Mouse (Mus musculus) intestine, embryonic 14.5 days (tissue): ENCODE data around the gene Tsr2. TPM values are rescaled to one million over a fixed set of nuclear protein-coding genes. Genes with fewer than 3 reads are reported as not detected.

Experiments used
- ATAC-seq: fragments of 200-750 bp; cut with Nextera tagmentation; replicated peaks from 2 replicates; pipeline ENCODE4 v1.8.0; 2017; ENCODE audit warnings: low read depth, moderate number of reproducible peaks, moderate TSS enrichment, moderate library complexity; ENCODE audit not compliant: low FRiP score, low TSS enrichment
- DNase-seq: peaks from one replicate; pipeline ENCODE4 v3.0.0-alpha.2; 2018; ENCODE audit warnings: low spot score
- H3K27ac ChIP-seq: fragments of 300-500 bp; sonication (generic); 2 replicates; pipeline ENCODE4 v1.5.1; 2014; ENCODE audit warnings: low read depth, mild to moderate bottlenecking, control low read depth
- H3K27me3 ChIP-seq: fragments of 300-500 bp; sonication (generic); replicated peaks from 2 replicates; pipeline ENCODE4 v1.6.1; 2014; ENCODE audit warnings: low read length, control low read depth; ENCODE audit not compliant: control insufficient read depth, insufficient read depth
- H3K36me3 ChIP-seq: fragments of 300-500 bp; sonication (generic); 2 replicates; pipeline ENCODE4 v1.6.1; 2014; ENCODE audit warnings: low read length, control low read depth; ENCODE audit not compliant: control insufficient read depth, insufficient read depth
- H3K4me1 ChIP-seq: fragments of 300-500 bp; sonication (generic); replicated peaks from 2 replicates; pipeline ENCODE4 v1.6.1; 2014; ENCODE audit warnings: low read length, control low read depth, mixed read lengths; ENCODE audit not compliant: control insufficient read depth, insufficient read depth
- H3K4me2 ChIP-seq: fragments of 300-500 bp; sonication (generic); 2 replicates; pipeline ENCODE4 v1.6.1; 2014; ENCODE audit warnings: low read length
- H3K4me3 ChIP-seq: fragments of 300-500 bp; sonication (generic); 2 replicates; pipeline ENCODE4 v1.5.1; 2014; ENCODE audit warnings: low read depth, low read length, control low read depth, mixed read lengths
- H3K9ac ChIP-seq: fragments of 300-500 bp; sonication (generic); 2 replicates; pipeline ENCODE4 v1.6.1; 2014; ENCODE audit warnings: mild to moderate bottlenecking, low read length
- H3K9me3 ChIP-seq: fragments of 300-500 bp; sonication (generic); 2 replicates; pipeline ENCODE4 v1.6.1; 2016; ENCODE audit warnings: low read length, control low read depth; ENCODE audit not compliant: control insufficient read depth
- WGBS: fragments of 180-500 bp; shearing (Covaris S2); extraction: QIAGEN DNeasy Blood & Tissue Kit; methylation state at CpG from one replicate; pipeline ENCODE4 v1.1.7; 2014; 5-methylcytosine and 5-hydroxymethylcytosine counted together
- polyA plus RNA-seq: library from polyadenylated mRNA; unstranded; fragments of >200 nt; fragmentation: Nextera tagmentation; extraction: Ambion mirVana; gene quantifications from 2 replicates; pipeline ENCODE4 v1.2.1, GENCODE M21; 2014

The Tsr2 gene
- polyA plus RNA-seq = 34.7 and 41.1 TPM in 2 replicates

DNA sequence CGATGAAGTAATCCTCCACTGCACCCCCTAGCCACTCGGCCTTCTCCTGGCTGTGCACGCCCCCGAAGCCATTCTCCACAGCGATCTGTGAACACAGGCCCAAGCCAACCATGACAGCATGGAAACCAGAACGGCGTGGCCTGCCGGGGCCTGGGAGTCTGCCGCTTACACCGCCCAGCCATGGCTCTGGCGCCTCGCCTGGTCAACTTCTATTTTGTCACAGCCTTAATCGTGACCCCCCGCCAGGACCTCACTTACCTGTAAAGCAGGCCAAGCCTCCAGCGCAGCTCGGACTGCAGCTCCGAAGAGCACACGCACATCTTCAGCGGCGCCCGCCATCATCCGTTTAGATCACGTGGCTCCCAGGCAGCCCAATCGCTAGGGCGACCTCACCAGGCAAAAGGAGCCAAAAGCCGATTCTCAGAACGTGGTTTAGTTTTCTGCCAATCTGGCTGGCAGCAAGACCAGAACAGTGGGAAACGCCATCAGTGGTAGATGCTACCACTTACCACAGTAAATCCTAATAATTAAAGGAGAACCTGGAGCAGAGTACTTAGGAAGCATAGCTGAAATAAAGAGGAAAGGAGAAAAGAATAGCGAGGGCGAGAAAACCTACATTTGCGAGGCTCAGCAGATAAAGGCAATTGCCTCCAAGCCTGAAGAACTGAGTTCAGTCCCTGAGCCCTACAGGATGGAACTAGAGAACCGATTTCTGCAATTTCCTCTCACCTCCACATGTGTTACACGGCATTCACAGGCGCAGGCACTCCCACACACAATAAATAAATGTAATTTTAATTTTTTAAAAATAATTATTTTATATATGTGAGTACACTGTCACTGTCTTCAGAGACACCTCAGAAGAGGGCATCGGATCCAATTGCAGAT, at the start of gene Tsr2:
Gene Tsr2, minus strand, starts transcription at position 373 of the 888 bp plus-strand sequence.
- no peaks in the 10 kb centered on the region for H3K27me3 ChIP-seq
- ATAC-seq = peak; percentile 95
- peak within 1 kb of the TSS; percentile 57 for H3K4me2 ChIP-seq
- no peaks in the 10 kb centered on the region for H3K4me1 ChIP-seq
- peak within 1 kb of the TSS; percentile 60 for H3K9ac ChIP-seq
- no peaks in the 10 kb centered on the region for H3K9me3 ChIP-seq
- WGBS = 24% methylated on average over 35 of the region's 35 CpGs
- peak within 1 kb of the TSS; percentile 62 for H3K4me3 ChIP-seq
- H3K27ac ChIP-seq = no peak within 1 kb of the TSS
- H3K36me3 ChIP-seq = no peaks in the 10 kb centered on the region
- DNase-seq = peak; percentile 75

DNA sequence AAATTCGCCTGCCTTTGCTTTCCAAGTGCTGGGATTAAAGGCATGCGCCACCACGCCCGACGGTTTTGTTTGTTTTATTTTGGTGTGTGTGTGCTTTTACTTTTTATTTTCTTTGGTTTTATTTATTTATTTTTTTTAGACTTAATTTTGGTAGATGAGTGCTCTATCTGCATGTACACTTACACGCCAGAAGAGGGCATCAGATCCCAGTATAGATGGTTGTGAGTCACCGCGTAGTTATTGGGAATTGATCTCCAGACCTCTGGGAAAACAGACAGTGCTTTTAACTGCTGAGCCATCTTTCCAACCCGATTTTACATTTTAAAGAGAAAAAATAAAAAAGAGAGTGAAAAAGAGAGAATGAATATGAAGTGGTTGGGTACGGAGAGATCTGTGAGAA, 36.4 kb upstream of the Tsr2 start:
- no peak overlapping the region for H3K4me2 ChIP-seq
- DNase-seq = no peak
- H3K36me3 ChIP-seq = no peaks in the 10 kb centered on the region

DNA sequence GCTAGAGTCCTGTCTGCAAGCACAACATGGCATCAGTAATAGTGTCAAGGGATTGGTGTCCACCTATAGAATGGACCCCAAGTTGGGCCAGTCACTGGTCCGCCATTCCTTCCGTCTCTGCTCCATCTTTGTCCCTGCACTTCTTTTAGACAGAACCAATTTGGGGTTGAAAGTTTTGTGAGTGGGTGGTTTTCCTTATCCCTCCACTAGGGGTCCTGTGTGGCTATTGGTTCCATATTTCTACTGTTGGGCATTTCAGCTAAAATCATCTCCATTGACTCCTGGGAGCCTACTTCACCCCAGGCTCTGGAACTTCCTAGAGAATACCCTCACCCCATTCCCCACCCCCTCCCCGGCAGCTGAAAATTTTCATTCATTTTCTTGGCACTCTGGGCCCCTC, 34.1 kb upstream of the Tsr2 start:
- H3K27ac ChIP-seq = no peak overlapping the region
- no peaks in the 10 kb centered on the region for H3K4me1 ChIP-seq
- H3K9me3 ChIP-seq = no peaks in the 10 kb centered on the region
- no peaks in the 10 kb centered on the region for H3K36me3 ChIP-seq
- ATAC-seq = no peak
- 89% methylated on average over 3 of the region's 3 CpGs for WGBS
- no peak overlapping the region for H3K4me3 ChIP-seq
- no peaks in the 10 kb centered on the region for H3K27me3 ChIP-seq
- DNase-seq = no peak
- no peak overlapping the region for H3K4me2 ChIP-seq
- no peak overlapping the region for H3K9ac ChIP-seq

More for the DNA sequence above, 36.4 kb upstream of the Tsr2 start:
- Histone ChIP-seq H3K4me3 (no peak overlapping the region), H3K4me1 (no peaks in the 10 kb centered on the region), H3K27ac (no peak overlapping the region), H3K9me3 (no peaks in the 10 kb centered on the region), H3K9ac (no peak overlapping the region), H3K27me3 (no peaks in the 10 kb centered on the region)
- 20% methylated on average over 10 of the region's 10 CpGs for WGBS
- no peak for ATAC-seq

DNA sequence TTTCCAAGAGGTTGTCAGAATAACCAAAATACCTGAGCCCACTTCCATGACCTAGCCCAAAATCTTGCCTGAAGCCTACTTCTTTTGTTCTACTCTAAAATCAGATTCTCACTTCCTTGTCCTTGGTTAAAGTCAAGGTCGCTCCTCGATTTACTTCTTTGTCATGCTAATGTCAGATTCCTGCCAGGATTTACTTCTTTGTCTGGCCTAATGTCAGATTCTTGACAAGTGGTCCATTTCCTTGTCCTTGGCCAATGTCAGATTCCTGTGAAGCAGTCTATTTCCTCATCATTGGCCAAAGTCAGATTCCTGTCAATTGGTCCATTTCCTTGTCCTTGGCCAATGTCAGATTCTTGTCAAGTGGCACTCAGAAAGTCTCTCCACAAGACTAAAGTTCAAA, 27.6 kb upstream of the Tsr2 start:
- DNase-seq = no peak
- ATAC-seq = no peak
- 79% methylated on average over 2 of the region's 2 CpGs for WGBS

DNA sequence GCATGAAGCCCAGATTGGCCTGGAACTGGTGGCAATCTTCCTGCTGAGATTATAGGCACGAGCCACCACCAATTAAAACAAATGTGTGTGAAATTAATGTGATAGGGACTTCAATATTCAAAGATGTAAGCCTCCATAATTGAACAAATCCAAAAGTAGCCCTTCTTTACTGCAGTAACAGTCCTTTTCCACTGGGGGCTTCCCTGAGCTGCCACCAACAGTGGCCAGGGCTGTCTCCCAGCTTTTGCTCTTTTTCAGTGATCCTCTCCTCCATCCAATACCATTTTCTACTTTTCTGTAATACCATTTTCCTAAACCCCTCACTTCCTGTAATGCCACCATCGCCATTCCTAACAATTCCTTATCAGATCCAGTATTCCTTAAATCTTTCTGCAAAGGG, 21.1 kb upstream of the Tsr2 start:
- ATAC-seq (no peak), DNase-seq (no peak)
- Histone ChIP-seq H3K9me3 (no peaks in the 10 kb centered on the region), H3K27me3 (no peaks in the 10 kb centered on the region), H3K4me2 (no peak overlapping the region), H3K36me3 (no peaks in the 10 kb centered on the region), H3K27ac (no peak overlapping the region), H3K4me1 (no peaks in the 10 kb centered on the region), H3K9ac (no peak overlapping the region), H3K4me3 (no peak overlapping the region)
- 10% methylated on average over 2 of the region's 2 CpGs for WGBS

More for the DNA sequence above, 27.6 kb upstream of the Tsr2 start:
- H3K9ac ChIP-seq = no peak overlapping the region
- H3K4me1 ChIP-seq = no peaks in the 10 kb centered on the region
- H3K27me3 ChIP-seq = no peaks in the 10 kb centered on the region
- no peaks in the 10 kb centered on the region for H3K36me3 ChIP-seq
- H3K9me3 ChIP-seq = no peaks in the 10 kb centered on the region
- H3K27ac ChIP-seq = no peak overlapping the region
- H3K4me2 ChIP-seq = no peak overlapping the region
- no peak overlapping the region for H3K4me3 ChIP-seq

DNA sequence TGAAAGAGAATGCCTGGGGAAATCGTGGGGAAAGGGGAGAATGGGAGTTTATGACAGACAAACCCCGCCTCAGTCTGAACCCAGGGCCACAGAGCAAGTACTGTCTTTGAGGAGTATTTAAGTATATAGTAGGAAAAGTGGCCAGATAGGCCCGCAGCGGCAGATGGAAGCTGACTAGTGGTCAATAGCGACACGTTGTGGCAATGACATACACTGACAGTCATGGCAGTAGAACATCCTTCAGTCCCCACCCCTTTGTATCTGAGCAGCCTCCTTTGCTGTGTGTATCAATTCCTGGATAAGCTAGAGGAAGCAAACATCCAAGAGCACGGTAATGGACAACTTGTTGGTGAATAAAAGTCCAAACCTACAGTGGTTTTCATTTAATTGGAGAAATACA, 20.5 kb upstream of the Tsr2 start:
- ATAC-seq (no peak), DNase-seq (no peak)
- Histone ChIP-seq H3K9me3 (no peaks in the 10 kb centered on the region), H3K9ac (no peak overlapping the region), H3K27ac (no peak overlapping the region), H3K36me3 (no peaks in the 10 kb centered on the region), H3K27me3 (no peaks in the 10 kb centered on the region), H3K4me1 (no peaks in the 10 kb centered on the region), H3K4me3 (no peak overlapping the region), H3K4me2 (no peak overlapping the region)
- WGBS = 10% methylated on average over 7 of the region's 7 CpGs

DNA sequence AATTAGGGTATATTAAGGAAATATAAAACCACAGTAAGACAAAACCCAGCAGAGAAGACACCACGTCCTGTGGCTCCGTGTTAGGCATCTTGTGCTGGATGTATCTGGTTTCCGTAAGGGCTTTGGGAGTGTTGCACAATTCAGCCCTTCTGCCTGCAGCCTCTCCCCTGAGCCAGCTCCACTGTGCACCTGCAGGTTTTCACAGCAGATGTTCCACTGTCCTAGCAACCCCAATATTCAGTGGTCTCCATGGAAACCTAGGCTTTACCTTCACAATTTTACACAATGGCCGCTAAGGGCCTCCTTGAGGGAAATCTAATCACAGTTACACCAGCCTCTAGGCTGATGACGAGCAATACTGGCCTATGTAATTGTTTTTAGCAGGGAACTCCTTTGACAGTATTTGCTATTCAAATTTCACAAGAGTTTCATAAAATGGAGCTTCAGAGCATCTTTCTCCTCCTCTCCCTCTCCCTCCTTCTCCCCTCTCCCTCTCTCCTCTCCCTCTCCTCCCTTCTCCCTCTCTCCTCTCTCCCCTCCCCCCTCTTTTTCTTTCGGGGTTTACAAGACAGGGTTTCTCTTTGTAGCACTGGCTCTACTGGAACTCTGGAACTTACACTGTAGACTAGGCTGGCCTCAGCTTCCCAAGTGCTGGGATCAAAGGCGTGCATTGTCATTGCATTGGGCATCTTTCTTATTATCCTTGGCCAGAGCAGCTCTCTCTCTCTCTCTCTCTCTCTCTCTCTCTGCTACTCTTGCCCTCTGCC, 11.1 kb upstream of the Tsr2 start:
- Histone ChIP-seq H3K9me3 (no peaks in the 10 kb centered on the region), H3K4me3 (no peak overlapping the region), H3K36me3 (no peaks in the 10 kb centered on the region), H3K9ac (no peak overlapping the region), H3K4me1 (no peaks in the 10 kb centered on the region), H3K4me2 (no peak overlapping the region), H3K27ac (no peak overlapping the region), H3K27me3 (no peaks in the 10 kb centered on the region)
- ATAC-seq (no peak), DNase-seq (no peak)
- WGBS = 65% methylated on average over 7 of the region's 7 CpGs

DNA sequence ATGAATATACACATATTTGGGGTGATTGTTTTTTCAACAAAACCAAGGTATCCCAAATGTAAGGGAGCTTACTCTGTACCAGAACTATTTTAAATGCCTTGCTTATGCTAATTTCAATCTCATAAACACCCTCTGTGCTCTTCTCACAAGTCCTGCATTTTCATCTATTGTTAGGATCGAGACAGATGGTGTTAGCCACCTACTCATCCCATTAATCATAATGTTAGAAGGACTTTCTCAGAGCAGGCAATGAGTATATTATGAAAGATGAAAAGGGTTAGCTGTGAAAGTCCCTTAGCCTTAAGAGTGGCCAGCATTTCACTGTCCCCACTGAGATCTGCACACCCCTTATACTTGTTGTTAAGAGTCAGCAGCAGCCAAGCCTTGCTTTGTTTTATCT, 8.9 kb downstream of the Tsr2 start:
- H3K27ac ChIP-seq = no peak overlapping the region
- no peak overlapping the region for H3K4me3 ChIP-seq
- DNase-seq (no peak), ATAC-seq (no peak)
- WGBS = 84% methylated on average over 1 of the region's 1 CpGs
- no peak overlapping the region for H3K9ac ChIP-seq
- no peaks in the 10 kb centered on the region for H3K27me3 ChIP-seq
- peaks cover 51% of the 10 kb centered on the region for H3K36me3 ChIP-seq
- H3K4me2 ChIP-seq = no peak overlapping the region
- no peaks in the 10 kb centered on the region for H3K4me1 ChIP-seq
- H3K9me3 ChIP-seq = no peaks in the 10 kb centered on the region
